Mouse (Mus musculus) forebrain, embryonic 12.5 days (tissue): ENCODE data around the gene Klk11. TPM values are rescaled to one million over a fixed set of nuclear protein-coding genes. Genes with fewer than 3 reads are reported as not detected.
A peak's percentile ranks its signal among the peaks of the same experiment; 100 is the strongest.

Experiments
- ATAC-seq: fragments of 200-750 bp; cut with Nextera tagmentation; 2 replicates; pipeline ENCODE4 v1.8.0; 2017; ENCODE audit warnings: moderate TSS enrichment; ENCODE audit not compliant: low FRiP score
- H3K27ac ChIP-seq: fragments of 300-500 bp; sonication (generic); 2 replicates; pipeline ENCODE4 v1.5.1; 2016; ENCODE audit warnings: mild to moderate bottlenecking
- H3K27me3 ChIP-seq: fragments of 300-500 bp; sonication (generic); 2 replicates; pipeline ENCODE4 v1.6.1; 2016; ENCODE audit warnings: mild to moderate bottlenecking
- H3K36me3 ChIP-seq: fragments of 300-500 bp; sonication (generic); replicated peaks from 2 replicates; pipeline ENCODE4 v1.6.1; 2016; ENCODE audit warnings: mild to moderate bottlenecking
- H3K4me1 ChIP-seq: fragments of 300-500 bp; sonication (generic); 2 replicates; pipeline ENCODE4 v1.6.1; 2016
- H3K4me2 ChIP-seq: fragments of 300-500 bp; sonication (generic); 2 replicates; pipeline ENCODE4 v1.6.1; 2016; ENCODE audit warnings: mild to moderate bottlenecking, moderate library complexity
- H3K4me3 ChIP-seq: fragments of 300-500 bp; sonication (generic); replicated peaks from 2 replicates; pipeline ENCODE4 v1.5.1; 2016; ENCODE audit warnings: mild to moderate bottlenecking
- H3K9ac ChIP-seq: fragments of 300-500 bp; sonication (generic); 2 replicates; pipeline ENCODE4 v1.6.1; 2016; ENCODE audit warnings: mild to moderate bottlenecking
- H3K9me3 ChIP-seq: fragments of 300-500 bp; sonication (generic); 2 replicates; pipeline ENCODE4 v1.6.1; 2016
- WGBS: fragments of 180-500 bp; shearing (Covaris S2); methylation state at CpG from one replicate; pipeline ENCODE4 v1.1.7; 2016; 5-methylcytosine and 5-hydroxymethylcytosine counted together
- polyA plus RNA-seq: library from polyadenylated mRNA; unstranded; fragments of >200 nt; fragmentation: Nextera tagmentation; extraction: Ambion mirVana; gene quantifications from 2 replicates; pipeline ENCODE4 v1.2.1, GENCODE M21; 2016

Gene Klk11
- polyA plus RNA-seq, 1 experiment from 2014 or later = not detected

DNA sequence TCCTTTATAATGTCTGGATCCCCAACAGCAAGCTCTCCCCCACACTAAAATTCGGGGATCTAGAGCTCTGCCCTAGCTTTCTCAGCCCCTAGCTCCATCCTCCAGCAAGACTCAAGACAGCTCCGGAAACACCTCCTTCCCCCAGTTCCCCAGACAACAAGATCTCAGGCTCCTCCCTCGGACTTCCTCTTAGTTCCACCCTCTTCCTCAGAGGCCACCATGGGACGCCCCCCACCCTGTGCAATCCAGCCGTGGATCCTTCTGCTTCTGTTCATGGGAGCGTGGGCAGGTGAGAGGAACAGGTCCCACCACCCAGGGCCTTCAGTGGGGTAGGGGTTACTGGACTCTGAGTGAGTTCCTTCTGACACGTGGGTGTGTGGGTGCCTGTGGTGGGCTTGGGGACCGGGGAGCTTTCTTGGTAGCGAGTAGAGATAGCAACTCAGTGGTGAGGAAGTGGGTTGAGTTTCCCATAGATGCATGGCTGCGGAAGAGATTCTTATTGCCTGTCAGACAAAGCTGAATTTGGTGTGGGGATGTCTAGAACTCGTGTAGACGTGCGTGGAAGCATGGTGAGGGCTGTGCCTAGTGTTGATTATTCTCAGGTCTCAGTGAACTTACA is 23.5 kb downstream of the Klk11 start:
- H3K4me2 ChIP-seq = peak overlapping the region; percentile 79
- H3K36me3 ChIP-seq = no peaks in the 10 kb centered on the region
- H3K27me3 ChIP-seq = peaks cover 49% of the 10 kb centered on the region
- 0 out of 2 replicates have a peak, but pooled peaks have one; percentile 4 for ATAC-seq
- H3K9me3 ChIP-seq = no peaks in the 10 kb centered on the region
- H3K4me3 ChIP-seq = peak overlapping the region; percentile 46
- H3K4me1 ChIP-seq = peaks cover 14% of the 10 kb centered on the region
- no peak overlapping the region for H3K27ac ChIP-seq
- H3K9ac ChIP-seq = no peak overlapping the region
- 39% methylated on average over 13 of the region's 13 CpGs for WGBS

DNA sequence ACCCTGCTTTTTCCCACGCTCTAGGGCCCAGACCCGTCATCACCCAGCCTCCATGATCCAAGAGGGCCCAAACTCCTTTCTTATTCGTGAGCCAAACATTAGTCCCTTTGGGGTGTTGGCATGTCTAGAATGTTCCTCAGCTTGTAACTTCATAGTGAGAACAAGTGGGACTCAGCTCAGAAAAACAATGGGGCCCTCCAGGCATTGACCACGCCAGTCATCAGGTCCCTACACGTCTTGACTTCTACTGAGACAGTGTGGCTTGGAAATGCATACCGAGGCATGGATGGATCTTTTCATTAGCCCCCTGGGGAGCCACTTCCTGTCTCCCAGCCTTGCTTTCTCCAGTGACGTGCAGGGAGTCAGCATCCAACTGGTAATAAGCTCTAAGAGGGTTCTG is 25.5 kb downstream of the Klk11 start:
- H3K4me1 ChIP-seq = peaks cover 14% of the 10 kb centered on the region
- WGBS = 82% methylated on average over 7 of the region's 7 CpGs
- H3K27ac ChIP-seq = no peak overlapping the region
- no peaks in the 10 kb centered on the region for H3K36me3 ChIP-seq
- H3K9me3 ChIP-seq = no peaks in the 10 kb centered on the region
- H3K27me3 ChIP-seq = peaks cover 41% of the 10 kb centered on the region
- H3K4me2 ChIP-seq = no peak overlapping the region
- no peak overlapping the region for H3K4me3 ChIP-seq
- ATAC-seq = no peak
- no peak overlapping the region for H3K9ac ChIP-seq

DNA sequence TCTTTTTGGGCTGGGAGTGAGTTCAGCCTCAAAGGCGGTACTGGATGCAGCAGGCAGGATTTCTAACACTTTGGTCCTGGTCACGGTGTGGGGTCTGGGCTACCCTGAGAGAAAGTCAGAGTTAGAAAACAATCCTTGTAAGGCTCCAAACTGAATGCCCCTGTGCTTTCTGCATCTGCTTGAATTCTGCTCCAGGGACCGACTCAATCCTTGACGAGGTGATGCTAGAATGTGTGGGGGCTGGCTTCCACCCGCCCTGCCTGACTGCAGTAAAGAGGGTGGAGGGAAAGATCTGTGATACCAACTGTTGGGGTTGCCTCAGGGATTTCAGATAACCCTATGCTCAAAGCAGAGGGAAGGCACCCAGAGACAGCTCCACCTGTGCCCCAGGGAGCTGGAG is 36.6 kb downstream of the Klk11 start, which contains the start of gene Klk7:
TSS of gene Klk7 (plus strand) at position 301 of the 400 bp plus-strand sequence.
- Histone ChIP-seq H3K4me1 (no peaks in the 10 kb centered on the region), H3K9ac (no peak within 1 kb of the TSS), H3K27me3 (no peaks in the 10 kb centered on the region), H3K27ac (no peak within 1 kb of the TSS), H3K9me3 (no peaks in the 10 kb centered on the region), H3K4me2 (no peak within 1 kb of the TSS), H3K4me3 (no peak within 1 kb of the TSS), H3K36me3 (no peaks in the 10 kb centered on the region)
- no peak for ATAC-seq
- WGBS = 59% methylated on average over 5 of the region's 5 CpGs

- H3K4me1 ChIP-seq = no peaks in the 10 kb centered on the region
- H3K36me3 ChIP-seq = no peaks in the 10 kb centered on the region
- H3K27me3 ChIP-seq = no peaks in the 10 kb centered on the region
- H3K4me3 ChIP-seq = no peak overlapping the region
- 86% methylated on average over 7 of the region's 7 CpGs for WGBS
- H3K27ac ChIP-seq = no peak overlapping the region
- H3K9ac ChIP-seq = no peak overlapping the region
- ATAC-seq = no peak
- no peaks in the 10 kb centered on the region for H3K9me3 ChIP-seq
- no peak overlapping the region for H3K4me2 ChIP-seq
Measured at GRCm38 (mm10) chr7:43815211-43815610, 40.8 kb downstream of the Klk11 start.

DNA sequence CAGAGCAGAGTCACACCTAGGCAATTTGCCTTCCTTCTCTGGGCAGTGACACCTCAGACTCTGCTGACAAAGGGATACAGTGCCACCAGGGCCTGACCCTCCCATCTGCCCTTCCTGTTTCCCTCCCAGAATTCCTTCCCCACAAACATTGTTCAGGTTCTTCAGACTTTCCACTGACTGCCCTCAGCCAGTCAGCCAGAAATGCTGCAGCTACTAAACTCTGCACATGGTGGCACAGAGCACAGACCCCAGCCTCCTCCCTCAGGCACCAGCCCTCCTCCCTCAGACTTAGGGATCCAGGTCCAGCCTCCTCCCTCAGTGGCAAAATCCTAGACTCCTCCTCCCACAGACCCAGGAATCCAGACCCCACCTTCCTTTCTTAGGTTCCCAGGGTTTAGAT is 42.3 kb downstream of the Klk11 start:
- Histone ChIP-seq H3K27ac (no peak overlapping the region), H3K4me3 (no peak overlapping the region), H3K9me3 (no peaks in the 10 kb centered on the region), H3K27me3 (no peaks in the 10 kb centered on the region), H3K4me1 (no peaks in the 10 kb centered on the region), H3K9ac (no peak overlapping the region), H3K4me2 (no peak overlapping the region), H3K36me3 (no peaks in the 10 kb centered on the region)
- ATAC-seq = no peak

GRCm38 (mm10) chr7:43821581-43821980 is 47.2 kb downstream of the Klk11 start:
- Histone ChIP-seq H3K4me1 (no peaks in the 10 kb centered on the region), H3K36me3 (no peaks in the 10 kb centered on the region), H3K4me3 (no peak overlapping the region), H3K9me3 (no peaks in the 10 kb centered on the region), H3K27ac (no peak overlapping the region), H3K4me2 (no peak overlapping the region), H3K27me3 (no peaks in the 10 kb centered on the region), H3K9ac (no peak overlapping the region)
- WGBS = 91% methylated on average over 7 of the region's 7 CpGs
- no peak for ATAC-seq

DNA sequence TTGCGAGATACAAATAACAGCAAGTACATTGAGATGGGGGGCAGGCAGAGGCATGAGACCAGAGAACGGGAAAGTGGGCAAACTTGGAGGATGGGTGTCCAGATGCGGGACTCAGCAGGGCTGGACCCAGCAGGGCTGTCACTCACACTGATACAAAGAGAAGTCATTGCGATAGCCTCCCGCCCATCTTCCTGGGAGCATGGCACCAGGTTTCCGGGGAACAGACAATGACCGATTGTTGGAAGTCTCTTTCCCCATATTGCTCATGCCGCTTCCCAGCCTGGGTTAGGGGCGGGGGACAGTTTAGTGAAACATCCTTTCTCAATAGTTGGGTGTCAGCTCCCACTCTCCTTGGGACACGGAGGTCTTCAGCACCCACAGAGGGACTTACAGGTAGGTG is 49.8 kb downstream of the Klk11 start, which contains the start of gene Klk6:
TSS of gene Klk6 (plus strand) at position 301 of the 400 bp plus-strand sequence.
- Histone ChIP-seq H3K27ac (no peak within 1 kb of the TSS), H3K9me3 (no peaks in the 10 kb centered on the region), H3K4me3 (no peak within 1 kb of the TSS), H3K4me2 (no peak within 1 kb of the TSS), H3K36me3 (no peaks in the 10 kb centered on the region), H3K9ac (no peak within 1 kb of the TSS), H3K27me3 (no peaks in the 10 kb centered on the region), H3K4me1 (no peaks in the 10 kb centered on the region)
- ATAC-seq = no peak
- WGBS = 80% methylated on average over 10 of the region's 10 CpGs

DNA sequence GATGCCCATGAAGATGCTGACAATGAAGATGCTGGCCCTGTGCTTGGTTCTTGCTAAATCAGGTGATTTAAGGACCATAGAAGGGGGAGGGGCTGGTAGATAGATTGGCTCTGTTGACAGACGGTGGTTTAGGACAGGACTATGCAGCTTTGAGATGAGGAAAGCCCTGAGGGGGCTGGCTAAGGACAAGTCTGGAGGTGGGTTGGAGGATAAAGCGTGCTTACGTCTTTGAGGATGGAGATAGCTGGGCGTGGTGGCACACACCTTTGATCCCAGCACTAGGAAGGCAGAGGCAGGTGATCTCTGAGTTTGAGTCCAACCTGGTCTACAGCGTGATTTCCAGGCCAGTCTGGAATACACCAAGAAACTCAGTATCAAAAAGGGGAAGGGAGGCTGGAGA is 51.7 kb downstream of the Klk11 start:
- no peaks in the 10 kb centered on the region for H3K4me1 ChIP-seq
- no peaks in the 10 kb centered on the region for H3K36me3 ChIP-seq
- ATAC-seq = no peak
- H3K9ac ChIP-seq = no peak overlapping the region
- H3K27me3 ChIP-seq = no peaks in the 10 kb centered on the region
- H3K4me3 ChIP-seq = no peak overlapping the region
- WGBS = 93% methylated on average over 5 of the region's 5 CpGs
- H3K4me2 ChIP-seq = no peak overlapping the region
- H3K9me3 ChIP-seq = no peaks in the 10 kb centered on the region
- H3K27ac ChIP-seq = no peak overlapping the region

DNA sequence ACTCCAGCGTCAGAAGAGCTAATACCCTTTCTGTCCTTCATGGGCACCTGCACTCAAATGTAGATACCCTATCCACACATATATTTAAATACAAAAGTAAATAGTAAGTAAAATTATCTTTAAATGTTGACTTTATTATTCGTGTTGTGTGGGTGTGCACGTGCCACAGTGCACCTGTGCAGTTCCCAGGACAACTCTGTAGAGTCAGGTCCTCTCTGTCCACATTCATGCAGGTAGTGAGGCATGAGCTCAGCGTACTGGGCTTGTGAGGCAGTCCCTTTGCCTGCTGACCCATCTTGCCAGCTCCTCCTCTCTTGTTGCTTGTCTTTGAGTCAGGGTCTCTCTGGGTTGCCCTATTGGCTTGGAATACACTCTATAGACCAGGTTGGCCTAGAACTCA is 53.3 kb downstream of the Klk11 start:
- 85% methylated on average over 4 of the region's 4 CpGs for WGBS
- Histone ChIP-seq H3K4me2 (no peak overlapping the region), H3K27ac (no peak overlapping the region), H3K9me3 (no peaks in the 10 kb centered on the region), H3K36me3 (no peaks in the 10 kb centered on the region), H3K4me1 (no peaks in the 10 kb centered on the region), H3K27me3 (no peaks in the 10 kb centered on the region), H3K4me3 (no peak overlapping the region), H3K9ac (no peak overlapping the region)
- ATAC-seq = no peak

Other genes with a start within 250 kb of the Klk11 start
- 0.56 and 0.69 TPM in 2 replicates for gene Cd33, start 230.2 kb upstream of the Klk11 start, polyA plus RNA-seq
- gene Zfp658, start 212.3 kb upstream of the Klk11 start, polyA plus RNA-seq = 7.5 and 7.8 TPM in 2 replicates
- 14.6 and 17.1 TPM in 2 replicates for gene Zfp719, start 195.0 kb upstream of the Klk11 start, polyA plus RNA-seq
- gene Zfp819, start 167.4 kb upstream of the Klk11 start, polyA plus RNA-seq = 0.61 and 0.73 TPM in 2 replicates
- gene Ceacam18, start 139.9 kb upstream of the Klk11 start, polyA plus RNA-seq = not detected in 2 replicates
- 0.17 and 0.35 TPM in 2 replicates for gene Siglece, start 114.4 kb upstream of the Klk11 start, polyA plus RNA-seq
- gene Ctu1, start 102.6 kb upstream of the Klk11 start, polyA plus RNA-seq = 16.9 and 17.8 TPM in 2 replicates
- not detected in 2 replicates for gene Klk14, start 84.2 kb upstream of the Klk11 start, polyA plus RNA-seq
- 0.10 TPM in 1 of 2 replicates, not detected in the other for gene Klk13, start 62.0 kb upstream of the Klk11 start, polyA plus RNA-seq
- not detected in 2 replicates for gene Klk12, start 5.7 kb upstream of the Klk11 start, polyA plus RNA-seq
- gene Klk10, start 6.4 kb downstream of the Klk11 start, polyA plus RNA-seq = 0.28 TPM in 1 of 2 replicates, not detected in the other
- not detected in 2 replicates for gene Klk9, start 17.3 kb downstream of the Klk11 start, polyA plus RNA-seq
- 5.0 and 5.3 TPM in 2 replicates for gene Klk8, start 23.0 kb downstream of the Klk11 start, polyA plus RNA-seq
- gene Klk7, start 36.7 kb downstream of the Klk11 start, polyA plus RNA-seq = not detected in 2 replicates
- not detected in 2 replicates for gene Klk6, start 49.9 kb downstream of the Klk11 start, polyA plus RNA-seq
- 0.41 TPM in 1 of 2 replicates, not detected in the other for gene Klk5, start 67.4 kb downstream of the Klk11 start, polyA plus RNA-seq
- gene Klk4, start 106.6 kb downstream of the Klk11 start, polyA plus RNA-seq = not detected in 2 replicates
- gene Klk15, start 159.1 kb downstream of the Klk11 start, polyA plus RNA-seq = not detected in 2 replicates
- not detected in 2 replicates for gene Klk1b8, start 176.1 kb downstream of the Klk11 start, polyA plus RNA-seq
- gene Klk1b1, start 192.1 kb downstream of the Klk11 start, polyA plus RNA-seq = not detected in 2 replicates
- gene Klk1b9, start 201.5 kb downstream of the Klk11 start, polyA plus RNA-seq = not detected in 2 replicates
- gene Klk1b11, start 221.3 kb downstream of the Klk11 start, polyA plus RNA-seq = not detected in 2 replicates
- not detected in 2 replicates for gene Klk1b26, start 237.6 kb downstream of the Klk11 start, polyA plus RNA-seq